30 mouse cellular contexts compared by ENCODE assay signal in the genomic region with DNA sequence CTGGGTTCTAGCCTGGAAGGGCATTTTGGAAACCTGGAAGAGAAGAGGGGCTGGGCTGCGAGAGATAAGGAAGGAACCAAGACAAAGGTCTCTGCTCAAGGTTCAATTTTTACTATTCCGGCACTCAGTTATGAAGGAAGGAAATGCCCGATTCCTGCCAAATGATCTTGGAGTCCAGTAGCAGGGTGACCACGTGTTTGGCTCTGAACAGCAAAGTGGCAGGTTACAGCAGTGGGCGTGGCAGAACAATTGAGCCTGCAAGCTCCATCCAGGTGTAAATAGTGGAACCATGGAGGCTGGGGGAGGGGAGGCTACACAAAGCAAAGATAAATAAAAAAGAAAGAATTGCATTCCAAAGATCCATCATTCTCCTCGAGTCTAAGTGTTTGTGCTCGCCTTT. TPM values are rescaled to one million over a fixed set of nuclear protein-coding genes. Genes with fewer than 3 reads are reported as not detected.
"Had no signal": no experiment of that assay in that cellular context is flagged by ENCODE, and none has a peak within 500 bp of the region (broad histone marks: within the 10 kb centered on the region; RNA-seq: fewer than 3 reads in every experiment).

No protein-coding gene starts in this region.

RNA-seq across cellular contexts. Expression of a gene that starts 38.3 kb away (rescaled TPM):
- polyA plus RNA-seq: liver, adult 2 months; liver, embryonic 12.5 days; liver, embryonic 13.5 days; liver, embryonic 14.5 days; liver, embryonic 15.5 days; liver, embryonic 16.5 days; liver, postnatal 0 days; macrophage; myocyte had no signal

RNA-seq across cellular contexts. Expression of a gene that starts 43.1 kb away (rescaled TPM):
- polyA plus RNA-seq: limb, embryonic 11.5 days; liver, adult 2 months; liver, embryonic 11.5 days; liver, embryonic 12.5 days; liver, embryonic 13.5 days; liver, embryonic 14.5 days; liver, embryonic 15.5 days; liver, embryonic 16.5 days; liver, postnatal 0 days; lung, adult 2 months; macrophage; myocyte had no signal

RNA-seq across cellular contexts. Expression of a gene that starts 55.7 kb away (rescaled TPM):
- polyA plus RNA-seq: limb, embryonic 10.5 days; limb, embryonic 11.5 days; limb, embryonic 12.5 days; limb, embryonic 13.5 days; limb, embryonic 14.5 days; limb, embryonic 15.5 days; liver, adult 2 months; liver, embryonic 11.5 days; liver, embryonic 12.5 days; liver, embryonic 13.5 days; liver, embryonic 14.5 days; liver, embryonic 15.5 days; liver, embryonic 16.5 days; liver, postnatal 0 days; lung, adult 2 months; lung, embryonic 14.5 days; lung, embryonic 15.5 days; lung, embryonic 16.5 days; lung, postnatal 0 days; macrophage; midbrain, embryonic 10.5 days; midbrain, embryonic 11.5 days; midbrain, embryonic 12.5 days; midbrain, embryonic 13.5 days; midbrain, embryonic 14.5 days; midbrain, embryonic 15.5 days; midbrain, postnatal 0 days; myocyte; neural tube, embryonic 11.5 days; neural tube, embryonic 12.5 days had no signal
